16 mouse cellular contexts compared by ENCODE assay signal in the genomic region with DNA sequence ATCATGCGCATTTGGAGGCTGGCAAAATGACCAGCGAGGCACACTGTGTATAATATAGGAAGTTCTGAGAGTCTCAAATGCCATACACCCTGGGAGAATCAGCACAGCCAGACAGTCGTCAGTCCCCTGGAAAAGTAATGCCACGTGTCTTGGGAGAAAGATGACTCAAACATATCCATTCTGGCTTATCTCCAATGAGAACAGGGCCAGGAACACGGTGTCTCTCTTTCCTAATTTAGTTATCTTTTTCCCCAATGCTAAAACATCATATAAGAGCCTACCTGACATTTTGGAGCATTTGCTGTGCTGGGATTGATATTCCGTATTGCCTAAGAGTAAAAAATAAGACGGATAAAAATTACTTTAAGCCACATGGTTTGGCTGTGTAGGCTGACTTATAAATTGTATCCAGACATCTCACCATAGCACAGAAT. TPM values are rescaled to one million over a fixed set of nuclear protein-coding genes. Genes with fewer than 3 reads are reported as not detected.
DNase-seq lines count a peak whose midpoint lies in the region; TF ChIP-seq lines count a peak whose summit lies in the region.
"Had no signal": no experiment of that assay in that cellular context is flagged by ENCODE, and none has a peak within 500 bp of the region (broad histone marks: within the 10 kb centered on the region; RNA-seq: fewer than 3 reads in every experiment).

No protein-coding gene starts in this region.

- no peak overlapping the region for H3K4me3 ChIP-seq in layer of hippocampus, adult 2 months
- H3K4me3 ChIP-seq: hindbrain, embryonic 15.5 days; liver, embryonic 15.5 days; neural tube, embryonic 13.5 days had no signal

- no peak for TF ChIP-seq CTCF in layer of hippocampus, adult 2 months (conservative IDR thresholded peaks at IDR 0.05)

- peak; percentile 42 for DNase-seq in adrenal gland, adult 2 months
- no peak for DNase-seq in adrenal gland, postnatal 10 days
- peak; percentile 33 to 53 for DNase-seq in layer of hippocampus, adult 2 months (ENCODE audit: low spot score in 2 of 2)
- DNase-seq in layer of hippocampus, adult 9-10 months (ENCODE audit: low spot score) = no peak
- peak; percentile 31 to 38 for DNase-seq in frontal cortex, postnatal 14 days (ENCODE audit: low spot score in 2 of 2)
- peak; percentile 47 for DNase-seq in right cerebral cortex, postnatal 14 days
- no peak for DNase-seq in thymus, postnatal 14 days
- no peak for DNase-seq in ovary, postnatal 14 days (ENCODE audit: low spot score)
- DNase-seq: cerebellum, postnatal 25 days; kidney, adult 2 months; lung, postnatal 4 days; retina, postnatal 1 day; thymus, postnatal 25 days had no signal

- peak overlapping the region; percentile 11; the same call in 1 of the 2 replicates for H3K27ac ChIP-seq in layer of hippocampus, adult 2 months
- H3K27ac ChIP-seq: hindbrain, embryonic 15.5 days; liver, embryonic 15.5 days; neural tube, embryonic 13.5 days had no signal

RNA-seq across cellular contexts. Expression of a gene that starts 54.2 kb away (rescaled TPM):
- total RNA-seq in adrenal gland, adult 2 months (2021) = 10 to 100 TPM; 62.5 to 71.6 TPM
- 85.9 and 98.1 TPM in 2 replicates for polyA plus RNA-seq in adrenal gland, adult 2 months (2012; rRNA removed)
- 10 to 100 TPM; 64.3 to 69.4 TPM for total RNA-seq in adrenal gland, postnatal 10 days (2021)
- 10 to 100 TPM; 15.7 to 17.7 TPM for total RNA-seq in layer of hippocampus, adult 2 months (2021)

Comparison
In these comparisons a context has a peak if more than half of its experiments do, and no peak if none do; other contexts are left out.
1. DNase-seq: peak in adrenal gland, adult 2 months (single experiment), layer of hippocampus, adult 2 months (2 of 2), frontal cortex, postnatal 14 days (2 of 2) and right cerebral cortex, postnatal 14 days (single experiment); none in adrenal gland, postnatal 10 days (single experiment), layer of hippocampus, adult 9-10 months (single experiment), thymus, postnatal 14 days (single experiment) and ovary, postnatal 14 days (single experiment).